Mouse (Mus musculus) limb, embryonic 12.5 days (tissue): Measurements from ENCODE around the gene Pdik1l. TPM values are rescaled to one million over a fixed set of nuclear protein-coding genes. Genes with fewer than 3 reads are reported as not detected.

ENCODE experiments used
- ATAC-seq: fragments of 200-750 bp; cut with Nextera tagmentation; 2 replicates; pipeline ENCODE4 v1.8.0; 2017; ENCODE audit warnings: low read depth, moderate TSS enrichment; ENCODE audit not compliant: insufficient number of reproducible peaks, insufficient read depth, low FRiP score, low TSS enrichment
- H3K27ac ChIP-seq: fragments of 300-500 bp; sonication (generic); 2 replicates; pipeline ENCODE4 v1.5.1; 2016; ENCODE audit warnings: mild to moderate bottlenecking, moderate library complexity
- H3K27me3 ChIP-seq: fragments of 300-500 bp; sonication (generic); 2 replicates; pipeline ENCODE4 v1.6.1; 2016; ENCODE audit warnings: mild to moderate bottlenecking, moderate library complexity
- H3K36me3 ChIP-seq: fragments of 300-500 bp; sonication (generic); 2 replicates; pipeline ENCODE4 v1.6.1; 2016; ENCODE audit warnings: mild to moderate bottlenecking, moderate library complexity
- H3K4me1 ChIP-seq: fragments of 300-500 bp; sonication (generic); replicated peaks from 2 replicates; pipeline ENCODE4 v1.6.1; 2016
- H3K4me2 ChIP-seq: fragments of 300-500 bp; sonication (generic); 2 replicates; pipeline ENCODE4 v1.6.1; 2016; ENCODE audit warnings: mild to moderate bottlenecking, moderate library complexity
- H3K4me3 ChIP-seq: fragments of 300-500 bp; sonication (generic); replicated peaks from 2 replicates; pipeline ENCODE4 v1.5.1; 2016; ENCODE audit warnings: mild to moderate bottlenecking
- H3K9ac ChIP-seq: fragments of 300-500 bp; sonication (generic); replicated peaks from 2 replicates; pipeline ENCODE4 v1.6.1; 2016; ENCODE audit warnings: mild to moderate bottlenecking, moderate library complexity
- H3K9me3 ChIP-seq: fragments of 300-500 bp; sonication (generic); 2 replicates; pipeline ENCODE4 v1.6.1; 2016; ENCODE audit warnings: mild to moderate bottlenecking, moderate library complexity
- WGBS: fragments of 180-500 bp; shearing (Covaris S2); methylation state at CpG from one replicate; pipeline ENCODE4 v1.1.7; 2016; 5-methylcytosine and 5-hydroxymethylcytosine counted together
- polyA plus RNA-seq: library from polyadenylated mRNA; unstranded; fragments of >200 nt; fragmentation: Nextera tagmentation; extraction: Ambion mirVana; gene quantifications from 2 replicates; pipeline ENCODE4 v1.2.1, GENCODE M21; 2016

Gene Pdik1l
- polyA plus RNA-seq, 1 experiment from 2014 or later: 23.9 TPM

DNA sequence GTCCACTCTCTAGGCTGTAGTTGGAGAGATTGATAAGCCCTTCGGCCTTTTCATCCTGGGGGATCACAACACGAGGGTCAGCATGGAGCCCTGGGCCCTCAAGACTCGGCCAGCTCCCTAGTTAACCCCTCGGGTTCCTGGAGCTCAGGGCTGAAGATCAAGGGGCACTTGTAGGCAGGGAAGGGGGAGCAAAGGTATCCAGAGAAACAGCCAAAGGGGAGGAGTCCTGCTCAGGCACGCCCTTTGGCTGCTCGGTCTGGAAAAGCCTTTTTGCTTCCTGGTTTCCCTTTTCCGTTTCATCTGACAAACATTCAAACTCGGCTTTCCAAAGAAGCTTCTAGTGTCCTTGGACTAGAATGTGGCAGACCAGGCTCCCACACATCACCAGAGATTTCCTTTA lies 57.3 kb downstream of the Pdik1l start:
- 29% methylated on average over 8 of the region's 8 CpGs for WGBS
- no peak for ATAC-seq

DNA sequence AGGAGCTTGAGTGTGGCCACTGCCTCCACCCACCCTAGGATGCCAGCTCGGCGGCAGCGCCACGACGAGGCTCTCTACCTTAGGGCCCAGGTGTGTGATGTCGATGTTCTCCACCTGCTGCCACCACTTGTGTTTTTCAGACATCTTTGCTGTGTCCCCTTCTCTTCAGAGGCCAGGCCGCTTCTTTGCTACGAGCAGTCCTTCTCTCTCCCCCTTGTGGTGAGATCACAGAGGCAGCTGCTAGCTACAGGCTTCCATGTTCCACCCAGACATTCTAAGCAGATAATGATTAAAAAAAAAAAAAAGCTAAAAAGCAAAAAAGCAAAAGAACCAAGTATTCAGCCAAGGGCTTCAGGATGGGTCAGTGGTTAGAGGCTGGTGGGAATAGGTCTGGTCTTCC lies 60.5 kb downstream of the Pdik1l start, which contains the start of gene Catsper4:
TSS of gene Catsper4 (minus strand) at position 190 of the 400 bp plus-strand sequence.
- no peaks in the 10 kb centered on the region for H3K4me1 ChIP-seq
- no peaks in the 10 kb centered on the region for H3K9me3 ChIP-seq
- H3K27ac ChIP-seq: no peak within 1 kb of the TSS
- no peak within 1 kb of the TSS for H3K9ac ChIP-seq
- H3K4me3 ChIP-seq: no peak within 1 kb of the TSS
- 69% methylated on average over 8 of the region's 8 CpGs for WGBS
- H3K36me3 ChIP-seq: no peaks in the 10 kb centered on the region
- no peak within 1 kb of the TSS for H3K4me2 ChIP-seq
- 0 out of 2 replicates have a peak, but pooled peaks cover 3% of the 10 kb centered on the region for H3K27me3 ChIP-seq
- ATAC-seq: no peak

More for the DNA sequence above, 57.3 kb downstream of the Pdik1l start:
- Histone ChIP-seq H3K36me3 (no peaks in the 10 kb centered on the region), H3K9me3 (no peaks in the 10 kb centered on the region), H3K4me1 (no peaks in the 10 kb centered on the region; the same call in 1 of the 2 replicates), H3K27ac (no peak overlapping the region), H3K9ac (no peak overlapping the region), H3K4me3 (no peak overlapping the region), H3K27me3 (0 out of 2 replicates have a peak, but pooled peaks cover 8% of the 10 kb centered on the region), H3K4me2 (no peak overlapping the region)

Other genes with a start within 250 kb of the Pdik1l start
- not detected in 2 replicates for gene Zfp683, start 234.1 kb downstream of the Pdik1l start, polyA plus RNA-seq
- 5.6 and 6.1 TPM in 2 replicates for gene Crybg2, start 227.1 kb downstream of the Pdik1l start, polyA plus RNA-seq
- gene Cd52, start 192.8 kb downstream of the Pdik1l start, polyA plus RNA-seq: 7.7 and 7.9 TPM in 2 replicates
- gene Ubxn11, start 185.3 kb downstream of the Pdik1l start, polyA plus RNA-seq: 9.6 and 10.4 TPM in 2 replicates
- gene Sh3bgrl3, start 159.1 kb downstream of the Pdik1l start, polyA plus RNA-seq: 318 and 336 TPM in 2 replicates
- gene Cep85, start 100.8 kb downstream of the Pdik1l start, polyA plus RNA-seq: 36.4 and 38.3 TPM in 2 replicates
- gene Gm7534, start 84.9 kb downstream of the Pdik1l start, polyA plus RNA-seq: not detected in 2 replicates
- not detected in 2 replicates for gene Catsper4, start 60.5 kb downstream of the Pdik1l start, polyA plus RNA-seq
- gene Cnksr1, start 49.5 kb downstream of the Pdik1l start, polyA plus RNA-seq: 1.7 and 2.0 TPM in 2 replicates
- gene E130218I03Rik, start 44.2 kb downstream of the Pdik1l start, polyA plus RNA-seq: 0.78 and 0.96 TPM in 2 replicates
- 17.5 and 19.2 TPM in 2 replicates for gene Zfp593, start 42.3 kb downstream of the Pdik1l start, polyA plus RNA-seq
- not detected in 2 replicates for gene Gm30191, start 41.0 kb downstream of the Pdik1l start, polyA plus RNA-seq
- gene Grrp1, start 33.8 kb downstream of the Pdik1l start, polyA plus RNA-seq: 4.2 and 5.9 TPM in 2 replicates
- 3.3 and 3.6 TPM in 2 replicates for gene Trim63, start 27.2 kb upstream of the Pdik1l start, polyA plus RNA-seq
- gene Slc30a2, start 55.3 kb upstream of the Pdik1l start, polyA plus RNA-seq: 0.06 and 0.15 TPM in 2 replicates
- 3.4 and 4.1 TPM in 2 replicates for gene Extl1, start 96.0 kb upstream of the Pdik1l start, polyA plus RNA-seq
- 9.7 and 10.9 TPM in 2 replicates for gene Pafah2, start 108.4 kb upstream of the Pdik1l start, polyA plus RNA-seq
- gene Stmn1, start 180.4 kb upstream of the Pdik1l start, polyA plus RNA-seq: 2,166 and 2,360 TPM in 2 replicates
- gene Paqr7, start 208.8 kb upstream of the Pdik1l start, polyA plus RNA-seq: 2.4 and 2.9 TPM in 2 replicates
- 15.8 and 16.5 TPM in 2 replicates for gene Aunip, start 223.1 kb upstream of the Pdik1l start, polyA plus RNA-seq
- 118 TPM in 2 replicates for gene Mtfr1l, start 247.5 kb upstream of the Pdik1l start, polyA plus RNA-seq